ENCODE assay signal across 29 mouse cellular contexts in genomic region chr11:50459250-50459649, GRCm38 (mm10). TPM values are rescaled to one million over a fixed set of nuclear protein-coding genes. Genes with fewer than 3 reads are reported as not detected.
A peak's percentile ranks its signal among the peaks of the same experiment; 100 is the strongest.
DNase-seq lines count a peak whose midpoint lies in the region; ATAC-seq and TF ChIP-seq lines count a peak whose summit lies in the region.
"Had no signal": no experiment of that assay in that cellular context is flagged by ENCODE, and none has a peak within 500 bp of the region (broad histone marks: within the 10 kb centered on the region; RNA-seq: fewer than 3 reads in every experiment).

No protein-coding gene starts in this region.

- TF ChIP-seq CTCF in kidney, adult 2 months (conservative IDR thresholded peaks at IDR 0.05; ENCODE audit: insufficient read depth, insufficient read length, low read depth, low read length) = no peak
- no peak for TF ChIP-seq CTCF in testis, adult 2 months (IDR thresholded peaks at IDR 0.05; ENCODE audit: control insufficient read depth, insufficient read depth, insufficient replicate concordance, low read depth, low read length)

- H3K4me2 ChIP-seq in kidney, embryonic 16.5 days (replicated peaks; ENCODE audit: low read depth, low read length) = no peak overlapping the region
- H3K4me2 ChIP-seq: embryonic facial prominence, embryonic 12.5 days; heart, embryonic 11.5 days; hindbrain, embryonic 13.5 days; limb, embryonic 12.5 days; liver, embryonic 15.5 days; lung, embryonic 14.5 days; midbrain, embryonic 12.5 days; neural tube, embryonic 13.5 days had no signal

- WGBS in kidney, adult 2 months = 56% methylated on average over 2 of the region's 2 CpGs
- 57% methylated on average over 2 of the region's 2 CpGs for WGBS in kidney, embryonic 16.5 days

- H3K9me3 ChIP-seq in kidney, embryonic 16.5 days (ENCODE audit: low read length) = no peaks in the 10 kb centered on the region
- H3K9me3 ChIP-seq: embryonic facial prominence, embryonic 12.5 days; hindbrain, embryonic 13.5 days; limb, embryonic 12.5 days; liver, embryonic 15.5 days; megakaryocyte, embryonic 14.5 days; midbrain, embryonic 12.5 days; neural tube, embryonic 13.5 days had no signal

- H3K27ac ChIP-seq in kidney, adult 2 months (ENCODE audit: insufficient read depth, low read depth, low read length) = no peak overlapping the region
- H3K27ac ChIP-seq in kidney, embryonic 16.5 days (ENCODE audit: low read length) = no peak overlapping the region
- H3K27ac ChIP-seq in testis, adult 2 months (ENCODE audit: control insufficient read depth, insufficient read depth, low read depth, low read length) = peak overlapping the region; percentile 78; the same call in 1 of the 2 replicates
- H3K27ac ChIP-seq: embryonic facial prominence, embryonic 12.5 days; hindbrain, embryonic 13.5 days; limb, embryonic 12.5 days; liver, embryonic 15.5 days; midbrain, embryonic 12.5 days; neural tube, embryonic 13.5 days; stomach, postnatal 0 days had no signal

- peak; percentile 27 for DNase-seq in adrenal gland, adult 2 months
- no peak for DNase-seq in adrenal gland, postnatal 10 days
- peak; percentile 58 for DNase-seq in kidney, adult 2 months
- DNase-seq in testis, postnatal 10 days (ENCODE audit: low spot score) = no peak
- DNase-seq in cerebellum, postnatal 14 days = no peak
- DNase-seq: cerebellum, adult 11 months; cerebellum, adult 9-10 months; embryo, embryonic 11 days; gastrocnemius, postnatal 25 days; heart, adult 18-20 months; heart, postnatal 4 days; layer of hippocampus, adult 9-11 months; lung, embryonic 14.5 days; right cerebral cortex, postnatal 4 days; thymus, postnatal 4 days had no signal

- no peaks in the 10 kb centered on the region for H3K4me1 ChIP-seq in kidney, adult 2 months (ENCODE audit: control insufficient read depth, insufficient read depth, low read length)
- H3K4me1 ChIP-seq in kidney, embryonic 16.5 days (ENCODE audit: insufficient read depth, low read length) = peaks cover 13% of the 10 kb centered on the region
- H3K4me1 ChIP-seq in testis, adult 2 months (ENCODE audit: control insufficient read depth, insufficient read depth, low read length) = peaks cover 12% of the 10 kb centered on the region
- H3K4me1 ChIP-seq: liver, embryonic 15.5 days had no signal

- H3K36me3 ChIP-seq in kidney, adult 2 months (ENCODE audit: control insufficient read depth, insufficient read depth, low read length) = no peaks in the 10 kb centered on the region
- H3K36me3 ChIP-seq in kidney, embryonic 16.5 days (ENCODE audit: insufficient read depth, low read length) = no peaks in the 10 kb centered on the region
- H3K36me3 ChIP-seq in testis, adult 2 months (ENCODE audit: control insufficient read depth, insufficient read depth, low read length) = no peaks in the 10 kb centered on the region
- H3K36me3 ChIP-seq: embryonic facial prominence, embryonic 12.5 days; hindbrain, embryonic 13.5 days; limb, embryonic 12.5 days; liver, embryonic 15.5 days; midbrain, embryonic 12.5 days; neural tube, embryonic 13.5 days had no signal

- TF ChIP-seq POLR2A in kidney, adult 2 months (IDR thresholded peaks at IDR 0.05; ENCODE audit: low read depth, low read length) = no peak
- no peak for TF ChIP-seq POLR2A in testis, adult 2 months (IDR thresholded peaks at IDR 0.05; ENCODE audit: control insufficient read depth, low read depth, low read length)

- no peaks in the 10 kb centered on the region for H3K27me3 ChIP-seq in kidney, adult 2 months (replicated peaks; ENCODE audit: control insufficient read depth, insufficient read depth, low read length)
- H3K27me3 ChIP-seq in kidney, embryonic 16.5 days (ENCODE audit: insufficient read depth, low read length) = peaks cover 10% of the 10 kb centered on the region; the same call in 1 of the 2 replicates
- H3K27me3 ChIP-seq in testis, adult 2 months (ENCODE audit: control insufficient read depth, insufficient read depth, low read length) = no peaks in the 10 kb centered on the region
- H3K27me3 ChIP-seq: embryonic facial prominence, embryonic 12.5 days; neural tube, embryonic 13.5 days had no signal

- ATAC-seq in kidney, embryonic 16.5 days (ENCODE audit: low FRiP score, low TSS enrichment) = no peak
- ATAC-seq: activated CD4-positive, CD25-positive, alpha-beta regulatory T cell, adult 4 months; forebrain, embryonic 14.5 days; intestine, embryonic 16.5 days had no signal

- no peak overlapping the region for H3K4me3 ChIP-seq in kidney, adult 2 months (ENCODE audit: insufficient read depth, low read depth, low read length)
- no peak overlapping the region for H3K4me3 ChIP-seq in kidney, embryonic 16.5 days (ENCODE audit: low read length)
- 0 out of 2 replicates have a peak overlapping the region, but pooled peaks have one; percentile 7 for H3K4me3 ChIP-seq in testis, adult 2 months (ENCODE audit: control insufficient read depth, low read depth, low read length)
- H3K4me3 ChIP-seq: embryonic facial prominence, embryonic 12.5 days; hindbrain, embryonic 13.5 days; limb, embryonic 12.5 days; liver, embryonic 15.5 days; megakaryocyte, embryonic 14.5 days; midbrain, embryonic 12.5 days; neural tube, embryonic 13.5 days had no signal

- H3K9ac ChIP-seq in kidney, embryonic 16.5 days (replicated peaks; ENCODE audit: low read length) = no peak overlapping the region
- H3K9ac ChIP-seq: embryonic facial prominence, embryonic 12.5 days; hindbrain, embryonic 13.5 days; limb, embryonic 12.5 days; liver, embryonic 15.5 days; lung, embryonic 14.5 days; midbrain, embryonic 12.5 days; neural tube, embryonic 13.5 days had no signal

RNA-seq across cellular contexts. Expression of gene Rufy1, which starts 28.3 kb away (rescaled TPM):
- 10 to 100 TPM; 33.8 to 45.8 TPM for total RNA-seq in adrenal gland, adult 2 months (2021)
- 23.5 and 24.6 TPM in 2 replicates for polyA plus RNA-seq in adrenal gland, adult 2 months (2012; rRNA removed)
- total RNA-seq in adrenal gland, postnatal 10 days (2021) = 10 to 100 TPM; 24.0 to 25.3 TPM
- polyA plus RNA-seq in kidney, adult 2 months (2012; rRNA removed) = 27.7 and 30.4 TPM in 2 replicates
- polyA plus RNA-seq in kidney, embryonic 16.5 days (2015; fragmentation: Nextera tagmentation; extraction: Ambion mirVana) = 27.4 and 27.5 TPM in 2 replicates
- 5.7 and 6.4 TPM in 2 replicates for polyA plus RNA-seq in testis, adult 2 months (2012; rRNA removed)

Comparison
In these comparisons a context has a peak if more than half of its experiments do, and no peak if none do; other contexts are left out.
1. DNase-seq: peak in adrenal gland, adult 2 months (single experiment) and kidney, adult 2 months (single experiment); none in adrenal gland, postnatal 10 days (single experiment), testis, postnatal 10 days (single experiment) and cerebellum, postnatal 14 days (0 of 2).